Mouse (Mus musculus): ENCODE measurements at regions not wholly inside any gene's neighbourhood (a gene's known extent, or its start where the extent isn't known, plus 50 kb on each side); places are given as distances from the start of the nearest gene placed in this dataset.
A peak's percentile ranks its signal among the peaks of the same experiment; 100 is the strongest.

GRCm38 (mm10) chr1:128779586-128780158 lies 187.6 kb upstream of the Cxcr4 start:
- DNase-seq: no peak

GRCm38 (mm10) chr1:128772440-128772839 lies 180.3 kb upstream of the Cxcr4 start:
- no peak for DNase-seq

- no peak for DNase-seq
These were observed 178.7 kb upstream of the Cxcr4 start for GRCm38 (mm10) chr1:128770786-128771185.

GRCm38 (mm10) chr1:128767991-128768390 lies 175.9 kb upstream of the Cxcr4 start:
- no peak for DNase-seq

GRCm38 (mm10) chr1:128767415-128767814 lies 175.3 kb upstream of the Cxcr4 start:
- DNase-seq: no peak

- no peak for DNase-seq
These were observed 174.8 kb upstream of the Cxcr4 start for GRCm38 (mm10) chr1:128766894-128767268.

GRCm38 (mm10) chr1:128766193-128766893 lies 174.2 kb upstream of the Cxcr4 start:
- peak; percentile 28 for DNase-seq

- no peak for DNase-seq
These were observed 173.5 kb upstream of the Cxcr4 start for GRCm38 (mm10) chr1:128765626-128766025.

- no peak for DNase-seq
These were observed 173.0 kb upstream of the Cxcr4 start for GRCm38 (mm10) chr1:128765142-128765541.

- no peak for DNase-seq
These were observed 170.8 kb upstream of the Cxcr4 start for GRCm38 (mm10) chr1:128762854-128763253.

GRCm38 (mm10) chr1:128762076-128762475 lies 170.0 kb upstream of the Cxcr4 start:
- DNase-seq: no peak

- peak; percentile 1 for DNase-seq
These were observed 166.8 kb upstream of the Cxcr4 start for GRCm38 (mm10) chr1:128758802-128759481.

- DNase-seq: peak; percentile 0
These were observed 166.3 kb upstream of the Cxcr4 start for GRCm38 (mm10) chr1:128758294-128758801.

GRCm38 (mm10) chr1:128753427-128754012 lies 161.4 kb upstream of the Cxcr4 start:
- DNase-seq: no peak

GRCm38 (mm10) chr1:128749437-128749994 lies 157.4 kb upstream of the Cxcr4 start:
- DNase-seq: no peak

GRCm38 (mm10) chr1:128747196-128747790 lies 155.2 kb upstream of the Cxcr4 start:
- no peak for DNase-seq

- peak; percentile 40 for DNase-seq
These were observed 154.4 kb upstream of the Cxcr4 start for GRCm38 (mm10) chr1:128746461-128747009.

GRCm38 (mm10) chr1:128740616-128741015 lies 148.5 kb upstream of the Cxcr4 start:
- DNase-seq: no peak

- DNase-seq: no peak
These were observed 146.1 kb upstream of the Cxcr4 start for GRCm38 (mm10) chr1:128738152-128738551.

GRCm38 (mm10) chr1:128734857-128735256 lies 142.8 kb upstream of the Cxcr4 start:
- no peak for DNase-seq

- no peak for DNase-seq
These were observed 139.4 kb upstream of the Cxcr4 start for GRCm38 (mm10) chr1:128731445-128731844.

- DNase-seq: no peak
These were observed 132.5 kb upstream of the Cxcr4 start for GRCm38 (mm10) chr1:128724433-128725091.

All from thymus, postnatal 4 days (tissue).